Mouse (Mus musculus) heart, postnatal 25 days (tissue): Measurements from ENCODE around the gene Ak3. TPM values are rescaled to one million over a fixed set of nuclear protein-coding genes. Genes with fewer than 3 reads are reported as not detected.

Source experiments
- DNase-seq: peaks from one replicate; pipeline ENCODE4 v3.0.0; 2022; ENCODE audit warnings: low spot score
- intact Hi-C: fragments of 180-260 bp; cut with DNase I; formaldehyde crosslinking; loops from one replicate; pipeline ENCODE4 v1.15.1; 2025
- total RNA-seq, 2 experiments: library from RNA; stranded (reverse); gene quantifications; 2 replicates each; pipeline ENCODE4 v1.2.3; 2021

Ak3 gene
- total RNA-seq, 2 experiments from 2014 or later = 97.3 to 109 TPM

DNA sequence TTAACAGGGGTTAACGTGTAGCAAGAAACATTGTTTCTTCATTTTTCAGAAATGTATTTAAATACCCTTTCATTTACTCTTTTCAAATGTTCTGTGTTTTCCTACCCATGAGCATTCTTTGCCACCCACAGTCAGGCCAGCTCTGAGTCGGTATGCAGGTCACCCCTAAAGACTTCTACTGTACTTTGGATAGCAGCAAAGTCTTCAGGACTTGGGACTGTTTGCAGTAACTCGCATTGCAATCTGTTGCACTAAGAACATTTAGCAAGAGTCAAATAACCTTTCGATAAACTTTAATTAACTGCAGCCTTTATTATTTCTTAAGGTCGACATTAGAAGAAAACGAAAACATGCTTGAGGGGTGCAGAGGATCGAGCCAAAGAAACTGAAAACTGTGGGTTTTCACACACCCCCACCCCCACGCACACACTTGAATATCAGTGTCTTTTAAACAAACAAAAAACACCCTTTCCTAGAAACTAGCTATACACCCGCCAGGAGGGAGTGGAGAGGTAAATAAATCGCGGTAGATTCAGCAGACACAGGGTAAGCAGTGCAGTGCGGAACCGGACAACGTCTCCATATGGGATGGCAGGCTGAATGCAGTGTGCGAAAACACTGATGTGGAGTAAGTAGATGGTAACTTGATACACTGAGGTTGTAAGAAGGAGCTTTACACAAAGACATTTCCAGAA, 1.7 kb downstream of the Ak3 start:
- intact Hi-C loops = loop anchor here (5.0 kb wide), 2 partner anchors 54 to 206 kb away; partner anchors contain the start of genes Cdc37l1 and Jak2
- DNase-seq = no peak

GRCm38 (mm10) chr19:29045369-29045768, 2.4 kb downstream of the Ak3 start:
- intact Hi-C loops = loop anchor here (5.0 kb wide), 2 partner anchors 53 to 207 kb away; partner anchors contain the start of genes Cdc37l1 and Jak2

GRCm38 (mm10) chr19:29044353-29044768, 3.4 kb downstream of the Ak3 start:
- intact Hi-C loops = no loop called here
- no peak for DNase-seq

More at GRCm38 (mm10) chr19:29045369-29045768, 2.4 kb downstream of the Ak3 start:
- no peak for DNase-seq

GRCm38 (mm10) chr19:29042647-29043046, 5.1 kb downstream of the Ak3 start:
- no peak for DNase-seq
- intact Hi-C loops = no loop called here

DNA sequence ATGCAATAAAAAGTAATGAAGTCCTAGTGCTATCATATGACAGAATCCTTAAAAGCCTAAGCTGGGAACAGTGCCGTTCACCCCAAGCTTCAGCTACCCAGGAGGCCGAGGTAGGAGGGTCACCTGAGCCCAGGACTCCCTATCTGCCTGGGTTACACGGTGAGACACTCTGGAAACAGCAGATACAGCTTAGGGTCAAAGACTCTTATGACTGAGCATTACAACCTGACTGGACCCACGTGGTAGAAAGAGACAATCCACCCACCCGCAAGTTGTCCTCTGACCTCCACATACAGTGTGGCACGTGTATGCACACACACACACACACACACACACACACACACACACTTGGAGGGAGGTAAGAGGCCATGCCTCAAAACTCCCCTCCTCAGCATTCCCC, 5.6 kb downstream of the Ak3 start:
- intact Hi-C loops = no loop called here
- no peak for DNase-seq

DNA sequence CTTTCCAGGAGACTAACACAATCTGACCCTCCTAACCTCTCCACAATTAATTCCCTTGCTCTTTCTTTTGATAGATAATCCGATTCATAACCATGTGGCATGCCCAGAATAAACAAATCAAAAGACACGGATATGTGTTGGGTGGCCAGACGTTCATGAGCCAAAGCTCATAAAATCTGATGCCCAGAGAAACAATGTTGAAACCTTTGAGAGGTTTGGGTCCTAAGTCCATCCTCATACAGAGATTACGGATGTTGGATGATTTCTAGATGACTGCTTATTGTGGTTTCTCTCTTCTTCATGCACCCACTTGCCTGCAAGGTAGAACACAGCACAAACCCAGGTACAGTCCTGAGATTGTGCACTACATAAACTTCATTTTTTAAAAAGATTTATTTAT, 7.6 kb downstream of the Ak3 start:
- intact Hi-C loops = no loop called here
- DNase-seq = no peak

GRCm38 (mm10) chr19:29039334-29039733, 8.4 kb downstream of the Ak3 start:
- no peak for DNase-seq
- intact Hi-C loops = no loop called here

DNA sequence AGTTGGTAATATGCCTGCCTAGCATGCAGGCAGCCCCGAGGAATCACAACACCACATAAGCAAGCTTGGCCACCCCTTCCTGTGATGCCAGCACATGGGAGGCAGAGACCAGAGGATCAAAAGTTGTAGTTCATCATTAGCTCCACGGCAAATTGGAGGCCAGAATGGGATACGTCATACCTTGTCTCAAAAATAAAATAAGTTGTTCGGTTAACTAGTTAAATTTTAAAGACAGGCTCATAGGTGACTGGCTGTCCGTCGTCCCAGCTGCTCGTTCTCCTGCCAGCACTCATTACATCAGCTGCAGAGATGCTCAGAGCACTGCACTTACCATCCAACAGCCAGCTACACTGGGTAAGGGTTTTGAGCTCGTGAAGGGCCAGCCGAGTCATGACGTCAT, 10.2 kb downstream of the Ak3 start:
- intact Hi-C loops = no loop called here
- no peak for DNase-seq

- intact Hi-C loops = no loop called here
Measured at GRCm38 (mm10) chr19:29037026-29037425, 10.7 kb downstream of the Ak3 start.

DNA sequence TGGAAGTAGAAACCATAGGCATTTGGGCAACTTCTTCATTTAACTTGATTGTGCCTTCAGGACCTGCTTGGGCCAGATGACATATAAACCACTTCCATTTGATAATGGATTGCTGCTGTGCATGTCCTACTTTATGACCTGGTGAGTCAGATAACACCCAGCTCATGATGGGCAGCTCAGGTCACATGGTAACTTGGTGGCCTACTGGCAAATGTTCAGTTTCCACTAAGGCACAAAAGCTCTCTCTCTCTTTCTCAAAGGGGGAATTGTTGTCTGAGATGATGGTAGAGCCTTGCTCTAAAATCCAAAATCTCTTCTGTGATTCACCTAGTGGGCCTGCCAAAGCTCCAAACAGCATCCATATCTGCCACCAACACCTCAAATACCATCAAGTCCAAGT, 15.1 kb downstream of the Ak3 start:
- intact Hi-C loops = no loop called here

More at GRCm38 (mm10) chr19:29037026-29037425, 10.7 kb downstream of the Ak3 start:
- no peak for DNase-seq

DNA sequence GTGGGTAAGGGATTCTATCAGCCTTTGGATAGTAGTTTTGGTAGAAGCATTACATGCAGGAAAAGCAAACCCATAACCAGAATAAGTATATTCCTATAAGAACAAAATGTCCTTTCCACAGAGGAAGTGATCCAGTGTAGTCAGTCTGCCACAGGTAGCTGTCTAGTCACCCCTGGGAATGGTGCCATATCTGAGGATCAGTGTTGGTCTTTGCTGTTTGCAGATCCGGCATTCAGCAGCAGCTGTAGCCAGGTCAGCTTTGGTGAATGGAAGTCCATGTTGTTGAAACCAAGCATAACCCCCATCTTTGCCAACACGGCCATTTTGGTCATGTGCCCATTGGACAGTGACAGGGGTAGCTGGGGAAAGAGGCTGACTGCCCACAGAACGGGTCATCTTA, 16.0 kb downstream of the Ak3 start:
- intact Hi-C loops = no loop called here
- no peak for DNase-seq

More for the DNA sequence above, 15.1 kb downstream of the Ak3 start:
- no peak for DNase-seq

DNA sequence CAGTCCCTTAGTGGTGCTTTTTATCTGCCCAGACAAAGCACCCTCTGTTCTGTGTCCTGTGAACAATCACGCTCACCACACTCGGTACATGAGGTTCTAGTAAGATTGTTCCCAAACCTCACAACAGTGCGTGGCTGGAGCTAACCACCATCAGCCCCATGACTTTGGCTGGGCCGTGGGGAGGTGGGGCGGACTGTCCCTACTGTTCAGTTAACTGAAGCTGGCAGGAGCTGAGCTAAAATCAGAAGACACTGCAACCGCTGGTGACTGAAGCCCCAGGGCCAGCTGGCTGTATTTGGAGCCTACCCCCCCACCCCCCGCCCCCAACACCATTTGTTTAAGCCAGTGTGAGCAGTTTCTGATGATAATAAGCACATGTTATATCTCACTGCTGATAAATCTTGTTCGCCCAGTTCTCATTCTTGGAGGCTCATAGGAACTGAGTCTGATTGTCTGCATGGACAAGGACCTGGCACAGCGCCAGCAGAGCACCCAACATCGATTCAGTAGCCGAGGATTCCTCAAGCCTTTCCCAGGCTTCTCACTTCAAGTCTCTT, 23.3 kb downstream of the Ak3 start:
- intact Hi-C loops = no loop called here

GRCm38 (mm10) chr19:29021754-29022345, 25.9 kb downstream of the Ak3 start:
- no peak for DNase-seq
- intact Hi-C loops = no loop called here

More for the DNA sequence above, 23.3 kb downstream of the Ak3 start:
- peak; percentile 42 for DNase-seq

DNA sequence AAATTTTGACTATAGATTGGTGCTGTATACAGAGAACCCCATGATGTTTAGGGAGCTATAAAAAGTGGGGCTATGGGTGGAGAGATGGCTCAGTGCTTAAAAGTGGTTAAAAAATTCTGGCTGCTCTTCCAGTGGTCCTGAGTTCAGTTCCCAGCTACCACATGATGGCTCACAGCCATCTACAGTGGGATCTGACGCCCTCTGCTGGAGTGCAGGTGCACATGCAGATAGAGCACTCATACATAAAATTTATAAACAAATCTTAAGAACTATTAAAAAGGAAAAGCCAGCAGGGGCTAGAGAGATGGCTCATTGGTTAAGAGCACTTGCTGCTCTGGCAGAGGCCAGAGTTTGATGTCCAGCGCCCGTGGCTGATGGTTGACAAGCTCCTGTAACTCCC, 28.1 kb downstream of the Ak3 start:
- no peak for DNase-seq
- intact Hi-C loops = no loop called here

DNA sequence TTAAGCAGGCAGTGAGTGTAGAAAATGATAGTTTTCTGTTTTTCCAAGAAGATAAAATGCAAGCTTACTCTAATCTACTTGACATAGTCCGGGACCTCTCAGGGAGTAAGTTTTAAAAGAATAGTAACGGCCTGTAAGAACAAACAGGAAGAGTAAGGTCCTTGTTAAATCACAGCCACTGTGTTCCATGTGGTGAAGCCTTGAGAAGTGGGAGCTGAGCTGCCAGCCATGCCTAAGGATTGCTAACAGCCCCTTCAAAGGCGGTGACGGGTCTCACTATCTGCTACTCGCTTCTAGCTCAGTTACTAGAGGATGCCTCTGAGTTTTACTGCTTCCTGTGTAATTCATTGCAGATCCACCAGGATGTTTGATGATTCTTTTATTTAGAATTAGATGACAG, 31.0 kb downstream of the Ak3 start:
- intact Hi-C loops = no loop called here

GRCm38 (mm10) chr19:29016204-29016765, 31.5 kb downstream of the Ak3 start:
- no peak for DNase-seq
- intact Hi-C loops = no loop called here

More for the DNA sequence above, 31.0 kb downstream of the Ak3 start:
- no peak for DNase-seq

DNA sequence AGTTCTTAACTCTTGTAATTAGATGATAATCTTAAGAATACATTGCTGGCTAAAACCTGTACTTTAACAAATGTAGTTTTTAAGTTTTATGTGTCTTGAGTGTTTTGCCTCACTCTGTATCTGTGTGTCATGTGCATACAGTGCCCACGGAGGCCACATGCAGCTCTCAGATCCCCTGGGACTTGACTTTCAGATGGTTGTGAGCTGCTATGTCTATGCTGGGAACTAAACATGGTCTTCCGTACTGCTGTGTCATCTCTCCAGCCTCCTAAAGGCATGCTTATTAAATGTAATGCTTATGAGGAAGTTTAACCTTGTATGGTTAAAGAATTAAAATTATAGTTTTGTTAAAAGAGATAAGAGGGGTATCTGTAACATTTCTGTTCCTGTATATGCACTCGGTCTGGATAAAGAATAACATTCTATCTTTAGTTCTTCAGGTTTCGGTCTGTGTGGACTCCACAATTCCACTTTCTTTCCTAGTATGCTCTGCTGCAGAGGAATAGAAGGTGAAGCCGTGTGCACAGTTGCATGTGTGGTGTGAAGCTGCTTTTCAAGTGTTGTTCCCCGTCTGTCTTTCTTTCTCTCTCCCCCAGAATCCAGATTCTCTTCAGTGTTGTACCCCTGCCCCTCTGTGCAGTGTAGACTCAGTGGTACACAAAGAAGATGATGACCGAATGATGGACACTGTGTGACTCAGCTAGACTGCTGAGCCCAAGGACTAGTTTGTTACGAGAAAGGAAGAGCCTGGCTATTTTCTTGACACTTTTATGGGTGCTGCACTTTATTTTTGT, 32.2 kb downstream of the Ak3 start:
- DNase-seq = no peak
- intact Hi-C loops = no loop called here

DNA sequence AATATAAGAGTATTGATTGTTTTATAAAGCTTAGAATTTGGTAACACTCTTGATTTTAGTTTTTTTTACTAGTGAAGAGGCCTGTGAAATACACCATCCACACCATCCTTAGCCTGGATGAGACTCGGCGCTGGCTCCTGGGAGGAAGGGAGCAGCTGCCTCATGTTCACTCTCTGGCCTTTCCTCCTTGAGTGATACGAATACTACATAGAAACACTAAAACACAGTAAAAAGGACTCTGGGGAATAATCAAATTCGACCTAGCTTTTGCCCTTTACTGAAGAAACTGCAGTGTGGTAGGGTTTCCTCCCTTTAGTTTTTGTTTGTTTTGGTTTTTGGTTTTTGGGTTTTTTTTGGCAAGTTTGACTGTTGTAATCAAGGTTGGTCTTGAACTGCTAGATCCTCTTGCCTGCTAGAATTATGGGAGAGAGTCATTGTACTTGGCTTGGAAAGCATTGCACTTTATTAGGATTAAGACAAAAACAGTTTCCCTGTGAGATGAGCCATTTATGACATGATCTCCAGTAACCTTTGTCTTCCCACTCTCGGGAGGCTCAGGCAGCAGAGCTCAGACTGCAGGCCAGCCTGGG, 33.2 kb downstream of the Ak3 start:
- DNase-seq = no peak
- intact Hi-C loops = no loop called here

DNA sequence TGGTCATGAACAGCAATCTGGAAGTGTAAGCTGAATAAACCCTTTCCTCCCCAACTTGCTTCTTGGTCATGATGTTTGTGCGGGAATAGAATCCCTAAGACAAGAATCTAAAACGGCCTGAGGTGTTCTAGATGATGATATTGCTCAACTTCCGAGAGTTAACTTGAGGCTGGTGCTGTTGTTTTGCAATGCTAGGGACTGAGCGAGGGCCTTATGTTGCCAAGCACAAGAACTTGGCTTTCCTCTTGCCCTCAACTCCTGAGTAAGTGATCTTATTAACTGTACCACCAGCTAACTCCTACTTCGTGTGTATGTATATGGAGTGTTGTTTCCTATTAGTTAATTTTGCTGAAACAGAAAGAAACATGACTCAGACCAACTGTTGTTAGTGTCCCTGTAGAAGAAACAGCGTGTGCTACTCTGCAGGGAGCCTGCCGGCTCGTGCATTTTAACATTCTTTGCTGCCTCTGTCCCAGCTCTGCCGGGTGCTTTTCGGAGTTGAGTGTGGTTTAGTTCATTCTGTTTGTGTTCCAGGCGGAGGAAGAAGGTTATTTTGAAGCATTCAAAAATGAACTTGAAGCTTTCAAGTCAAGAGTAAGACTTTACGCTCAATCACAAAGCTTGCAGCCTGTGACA, 36.3 kb downstream of the Ak3 start:
- intact Hi-C loops = no loop called here
- no peak for DNase-seq
